Mouse (Mus musculus): ENCODE measurements at regions not wholly inside any gene's neighbourhood (a gene's known extent, or its start where the extent isn't known, plus 50 kb on each side); places are given as distances from the start of the nearest gene placed in this dataset.

- Histone ChIP-seq H3K4me1 (peaks cover 66% of the 10 kb centered on the region), H3K4me3 (no peak overlapping the region), H3K27me3 (ENCODE audit: low read depth, poor library complexity, severe bottlenecking) (peaks cover 23% of the 10 kb centered on the region), H3K9me3 (replicated peaks) (0 out of 2 replicates have a peak, but pooled peaks cover 4% of the 10 kb centered on the region), H3K27ac (replicated peaks) (peak overlapping the region; percentile 38; the same call in 1 of the 2 replicates), H3K36me3 (no peaks in the 10 kb centered on the region)
- WGBS: 49% methylated on average over 5 of the region's 5 CpGs
- no peak for DNase-seq (ENCODE audit: low spot score)
These were observed 235.7 kb upstream of the Sulf2 start for GRCm38 (mm10) chr2:166391176-166391575.

DNA sequence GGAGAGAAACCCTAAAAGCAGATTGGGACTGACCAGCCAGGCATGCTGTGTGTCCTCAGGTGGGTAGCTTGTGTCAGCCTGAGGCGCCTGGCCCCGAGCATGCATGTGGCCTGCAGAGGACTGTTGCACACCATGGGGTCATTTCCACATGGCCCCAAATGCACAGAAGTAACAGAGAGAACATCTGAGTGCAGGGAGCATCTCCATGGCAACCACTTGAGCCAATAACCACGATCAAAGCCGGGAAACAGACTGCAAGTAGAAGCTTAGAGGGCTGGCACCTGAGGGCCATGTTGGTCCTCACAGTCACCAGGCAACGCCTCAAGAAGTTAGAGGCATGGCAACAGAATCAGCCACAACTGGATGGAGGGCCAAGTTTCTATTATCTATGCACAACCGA, 232.6 kb upstream of the Sulf2 start:
- Histone ChIP-seq H3K4me3 (no peak overlapping the region), H3K9me3 (replicated peaks) (no peaks in the 10 kb centered on the region), H3K4me1 (peaks cover 80% of the 10 kb centered on the region), H3K36me3 (no peaks in the 10 kb centered on the region), H3K27me3 (ENCODE audit: low read depth, poor library complexity, severe bottlenecking) (peaks cover 18% of the 10 kb centered on the region), H3K27ac (replicated peaks) (peak overlapping the region; percentile 69)
- DNase-seq (ENCODE audit: low spot score): peak; percentile 56
- WGBS: 38% methylated on average over 6 of the region's 6 CpGs

- 74% methylated on average over 5 of the region's 5 CpGs for WGBS
- H3K27ac ChIP-seq (replicated peaks): peak overlapping the region; percentile 65
These were observed 231.4 kb upstream of the Sulf2 start for GRCm38 (mm10) chr2:166386817-166387216.

GRCm38 (mm10) chr2:166384583-166384982, 229.1 kb upstream of the Sulf2 start:
- WGBS: 52% methylated on average over 6 of the region's 6 CpGs
- DNase-seq (ENCODE audit: low spot score): no peak
- Histone ChIP-seq H3K36me3 (no peaks in the 10 kb centered on the region), H3K27ac (replicated peaks) (peak overlapping the region; percentile 76), H3K4me1 (peaks cover 69% of the 10 kb centered on the region), H3K4me3 (no peak overlapping the region), H3K9me3 (replicated peaks) (no peaks in the 10 kb centered on the region), H3K27me3 (ENCODE audit: low read depth, poor library complexity, severe bottlenecking) (peaks cover 12% of the 10 kb centered on the region)

More at GRCm38 (mm10) chr2:166386817-166387216, 231.4 kb upstream of the Sulf2 start:
- Histone ChIP-seq H3K4me3 (no peak overlapping the region), H3K4me1 (peaks cover 88% of the 10 kb centered on the region), H3K27me3 (ENCODE audit: low read depth, poor library complexity, severe bottlenecking) (peaks cover 12% of the 10 kb centered on the region), H3K9me3 (replicated peaks) (no peaks in the 10 kb centered on the region), H3K36me3 (no peaks in the 10 kb centered on the region)
- no peak for DNase-seq (ENCODE audit: low spot score)

DNA sequence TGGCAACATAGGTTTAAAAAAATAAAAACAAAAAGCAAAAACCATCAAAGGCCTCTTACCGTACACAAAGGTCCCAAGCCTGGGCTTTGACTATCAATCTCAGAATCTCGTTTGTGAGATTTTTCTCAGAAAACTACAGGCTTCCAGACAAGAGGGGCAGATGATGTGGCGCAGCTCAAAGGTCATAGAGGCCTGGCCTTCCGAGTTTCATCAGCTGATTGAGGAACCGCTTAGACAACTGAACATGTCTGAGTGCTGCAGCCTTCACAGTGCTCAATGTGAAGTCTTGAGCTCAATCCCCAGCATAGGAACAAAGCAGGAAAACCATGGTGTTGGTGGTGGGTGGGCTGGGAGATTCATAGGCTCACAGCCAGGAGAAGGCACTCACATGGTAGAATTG, 227.9 kb upstream of the Sulf2 start:
- no peaks in the 10 kb centered on the region for H3K36me3 ChIP-seq
- peak overlapping the region; percentile 76 for H3K27ac ChIP-seq (replicated peaks)
- WGBS: 88% methylated on average over 5 of the region's 5 CpGs
- peaks cover 63% of the 10 kb centered on the region for H3K4me1 ChIP-seq
- no peak overlapping the region for H3K4me3 ChIP-seq
- no peaks in the 10 kb centered on the region for H3K9me3 ChIP-seq (replicated peaks)
- H3K27me3 ChIP-seq (ENCODE audit: low read depth, poor library complexity, severe bottlenecking): peaks cover 19% of the 10 kb centered on the region
- no peak for DNase-seq (ENCODE audit: low spot score)

GRCm38 (mm10) chr2:166382180-166382579, 226.7 kb upstream of the Sulf2 start:
- Histone ChIP-seq H3K36me3 (no peaks in the 10 kb centered on the region), H3K27ac (replicated peaks) (0 out of 2 replicates have a peak overlapping the region, but pooled peaks have one; percentile 38), H3K4me3 (no peak overlapping the region), H3K27me3 (ENCODE audit: low read depth, poor library complexity, severe bottlenecking) (peaks cover 19% of the 10 kb centered on the region), H3K9me3 (replicated peaks) (no peaks in the 10 kb centered on the region), H3K4me1 (peaks cover 62% of the 10 kb centered on the region)
- 81% methylated on average over 7 of the region's 7 CpGs for WGBS
- DNase-seq (ENCODE audit: low spot score): no peak

GRCm38 (mm10) chr2:166380854-166381253, 225.4 kb upstream of the Sulf2 start:
- Histone ChIP-seq H3K4me1 (peaks cover 54% of the 10 kb centered on the region), H3K9me3 (replicated peaks) (no peaks in the 10 kb centered on the region), H3K4me3 (no peak overlapping the region), H3K36me3 (no peaks in the 10 kb centered on the region), H3K27me3 (ENCODE audit: low read depth, poor library complexity, severe bottlenecking) (peaks cover 8% of the 10 kb centered on the region; the same call in 1 of the 2 replicates), H3K27ac (replicated peaks) (no peak overlapping the region; the same call in 1 of the 2 replicates)
- DNase-seq (ENCODE audit: low spot score): no peak
- 90% methylated on average over 9 of the region's 9 CpGs for WGBS

DNA sequence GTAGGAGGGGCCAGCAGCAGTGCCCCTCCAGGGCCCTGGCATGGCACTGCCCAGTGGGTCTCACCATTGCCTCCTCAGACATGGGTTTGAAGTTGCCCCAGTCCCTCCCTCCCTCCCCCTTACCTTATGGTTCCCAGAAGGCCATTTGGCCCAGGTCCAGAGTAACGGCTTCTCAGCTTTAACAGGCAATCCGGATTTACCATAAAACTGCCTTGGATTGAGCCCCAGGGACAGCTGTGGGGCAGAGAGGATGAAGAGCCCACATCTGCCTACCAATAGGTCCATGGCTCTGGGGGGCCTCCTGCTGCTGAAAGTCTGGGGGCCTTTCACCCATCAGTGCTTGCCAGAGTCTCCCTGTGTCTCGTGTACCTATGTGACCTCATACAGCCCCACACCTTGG, 222.9 kb upstream of the Sulf2 start:
- 75% methylated on average over 3 of the region's 3 CpGs for WGBS
- no peak for DNase-seq (ENCODE audit: low spot score)
- Histone ChIP-seq H3K4me1 (peaks cover 29% of the 10 kb centered on the region), H3K9me3 (replicated peaks) (no peaks in the 10 kb centered on the region; the same call in 1 of the 2 replicates), H3K36me3 (no peaks in the 10 kb centered on the region), H3K27me3 (ENCODE audit: low read depth, poor library complexity, severe bottlenecking) (peaks cover 7% of the 10 kb centered on the region; the same call in 1 of the 2 replicates), H3K27ac (replicated peaks) (no peak overlapping the region), H3K4me3 (no peak overlapping the region)

GRCm38 (mm10) chr2:166377329-166377728, 221.9 kb upstream of the Sulf2 start:
- peak; percentile 32 for DNase-seq (ENCODE audit: low spot score)
- WGBS: 63% methylated on average over 3 of the region's 3 CpGs
- H3K27ac ChIP-seq (replicated peaks): peak overlapping the region; percentile 29; the same call in 1 of the 2 replicates
- no peak overlapping the region for H3K4me3 ChIP-seq
- H3K4me1 ChIP-seq: peaks cover 22% of the 10 kb centered on the region
- peaks cover 7% of the 10 kb centered on the region; the same call in 1 of the 2 replicates for H3K27me3 ChIP-seq (ENCODE audit: low read depth, poor library complexity, severe bottlenecking)
- no peaks in the 10 kb centered on the region; the same call in 1 of the 2 replicates for H3K9me3 ChIP-seq (replicated peaks)
- H3K36me3 ChIP-seq: no peaks in the 10 kb centered on the region

- no peak for DNase-seq (ENCODE audit: low spot score)
- H3K27ac ChIP-seq (replicated peaks): no peak overlapping the region
- no peaks in the 10 kb centered on the region; the same call in 1 of the 2 replicates for H3K9me3 ChIP-seq (replicated peaks)
- WGBS: 91% methylated on average over 12 of the region's 12 CpGs
- peaks cover 20% of the 10 kb centered on the region for H3K4me1 ChIP-seq
- H3K36me3 ChIP-seq: no peaks in the 10 kb centered on the region
- H3K4me3 ChIP-seq: no peak overlapping the region
- H3K27me3 ChIP-seq (ENCODE audit: low read depth, poor library complexity, severe bottlenecking): 0 out of 2 replicates have a peak, but pooled peaks cover 7% of the 10 kb centered on the region
These were observed 220.2 kb upstream of the Sulf2 start for GRCm38 (mm10) chr2:166375639-166376038.

DNA sequence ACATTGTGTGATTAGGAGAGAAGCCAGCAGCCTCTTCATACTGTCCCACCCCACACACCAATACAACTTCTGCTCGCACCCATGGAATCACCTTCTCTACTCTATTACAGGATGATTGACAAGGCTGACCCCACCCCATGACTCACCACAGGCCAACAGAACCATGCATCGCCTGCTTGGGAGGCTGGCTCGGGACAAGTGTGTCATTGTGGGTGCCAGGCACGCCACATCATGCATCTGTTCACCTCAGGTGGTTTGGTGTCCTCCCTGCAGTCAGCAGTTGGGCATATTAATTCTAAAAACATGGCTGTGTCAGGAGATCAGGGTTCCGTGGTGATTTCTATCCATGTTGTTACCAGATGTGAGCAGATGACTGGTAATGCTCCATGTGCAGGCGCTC, 215.3 kb upstream of the Sulf2 start:
- WGBS: 89% methylated on average over 6 of the region's 6 CpGs
- DNase-seq (ENCODE audit: low spot score): no peak

GRCm38 (mm10) chr2:166361645-166362044, 206.2 kb upstream of the Sulf2 start:
- 93% methylated on average over 6 of the region's 6 CpGs for WGBS
- Histone ChIP-seq H3K4me3 (no peak overlapping the region), H3K27me3 (ENCODE audit: low read depth, poor library complexity, severe bottlenecking) (peaks cover 42% of the 10 kb centered on the region), H3K4me1 (peaks cover 24% of the 10 kb centered on the region), H3K9me3 (replicated peaks) (no peaks in the 10 kb centered on the region), H3K36me3 (no peaks in the 10 kb centered on the region), H3K27ac (replicated peaks) (no peak overlapping the region)
- no peak for DNase-seq (ENCODE audit: low spot score)

More for the DNA sequence above, 215.3 kb upstream of the Sulf2 start:
- H3K9me3 ChIP-seq (replicated peaks): peaks cover 10% of the 10 kb centered on the region; the same call in 1 of the 2 replicates
- no peaks in the 10 kb centered on the region for H3K4me1 ChIP-seq
- H3K4me3 ChIP-seq: no peak overlapping the region
- no peak overlapping the region for H3K27ac ChIP-seq (replicated peaks)
- no peaks in the 10 kb centered on the region for H3K36me3 ChIP-seq
- no peaks in the 10 kb centered on the region for H3K27me3 ChIP-seq (ENCODE audit: low read depth, poor library complexity, severe bottlenecking)

GRCm38 (mm10) chr2:166360786-166361185, 205.3 kb upstream of the Sulf2 start:
- Histone ChIP-seq H3K4me1 (peaks cover 32% of the 10 kb centered on the region), H3K27ac (replicated peaks) (no peak overlapping the region), H3K4me3 (no peak overlapping the region), H3K9me3 (replicated peaks) (no peaks in the 10 kb centered on the region), H3K27me3 (ENCODE audit: low read depth, poor library complexity, severe bottlenecking) (peaks cover 42% of the 10 kb centered on the region), H3K36me3 (no peaks in the 10 kb centered on the region)
- no peak for DNase-seq (ENCODE audit: low spot score)
- 82% methylated on average over 3 of the region's 3 CpGs for WGBS

Data from midbrain, embryonic 10.5 days (tissue).